Mouse (Mus musculus) layer of hippocampus, postnatal 25 days (tissue): ENCODE measurements around the gene Stn1. TPM values are rescaled to one million over a fixed set of nuclear protein-coding genes. Genes with fewer than 3 reads are reported as not detected.

Experiments
- DNase-seq, 2 experiments: peaks; one replicate each; pipeline ENCODE4 v3.0.0; 2022; ENCODE audit warnings: mixed read lengths in 2 of 2, low spot score in 1 of 2; ENCODE audit errors: extremely low spot score in 1 of 2
- total RNA-seq, 2 experiments: library from RNA; stranded (reverse); gene quantifications; 2 replicates each; pipeline ENCODE4 v1.2.3; 2021

Gene Stn1
- total RNA-seq, 2 experiments from 2014 or later: 22.7 to 23.5 TPM

DNA sequence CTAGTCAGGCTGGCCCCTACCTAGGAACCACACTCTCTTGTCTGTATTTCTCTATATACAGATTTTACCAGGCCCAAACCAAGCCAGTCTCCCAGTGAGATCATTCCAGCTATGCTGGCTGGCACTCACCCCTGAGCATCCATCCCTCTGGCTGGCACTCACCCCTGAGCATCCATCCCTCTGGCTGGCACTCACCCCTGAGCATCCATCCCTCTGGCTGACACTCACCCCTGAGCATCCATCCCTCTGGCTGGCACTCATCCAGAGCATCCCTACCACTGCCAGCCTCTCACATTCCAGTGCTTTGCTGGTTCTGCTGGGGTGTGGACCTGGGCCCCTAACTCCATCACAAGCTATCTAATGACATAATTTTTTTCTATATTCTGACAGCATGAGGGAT is 8.2 kb upstream of the Stn1 start:
- DNase-seq: no peak

DNA sequence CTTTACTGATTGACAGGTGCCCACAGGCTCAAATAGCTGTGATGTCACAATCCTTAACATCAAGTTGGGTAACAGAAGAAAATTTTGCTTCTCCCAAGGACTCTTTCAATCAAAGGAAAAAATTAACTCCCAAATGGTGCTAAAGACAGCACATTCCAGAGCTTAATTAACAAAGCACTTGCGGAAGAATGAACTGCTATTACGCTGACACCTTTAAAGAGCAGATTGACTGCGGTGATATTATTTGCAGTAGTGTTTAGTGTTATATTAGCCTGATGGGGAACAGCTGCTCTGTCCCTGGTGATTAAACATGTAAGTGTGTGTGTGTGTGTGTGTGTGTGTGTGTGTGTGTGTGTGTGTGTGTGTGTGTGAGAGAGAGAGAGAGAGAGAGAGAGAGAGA is 7.7 kb upstream of the Stn1 start:
- DNase-seq: no peak

DNA sequence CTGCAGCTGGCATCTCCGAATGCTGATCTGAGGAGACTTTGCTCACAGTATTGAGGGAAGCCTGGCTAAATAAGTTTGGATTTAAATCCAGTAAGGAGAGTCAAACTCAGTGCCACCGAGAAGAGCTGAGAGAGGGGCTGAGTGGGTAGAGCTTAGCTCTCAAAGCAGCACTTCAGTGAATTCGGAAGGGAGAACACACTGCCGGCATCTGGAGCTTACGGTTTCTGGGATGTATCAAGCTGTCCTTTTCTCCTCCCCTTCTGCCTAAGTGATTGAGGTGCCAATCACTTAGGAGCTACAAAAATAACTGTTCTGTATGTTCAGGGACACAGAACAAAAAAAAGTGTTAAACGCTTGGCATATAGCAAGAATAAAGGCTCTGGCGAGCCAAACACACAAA is 5.1 kb upstream of the Stn1 start:
- no peak for DNase-seq

DNA sequence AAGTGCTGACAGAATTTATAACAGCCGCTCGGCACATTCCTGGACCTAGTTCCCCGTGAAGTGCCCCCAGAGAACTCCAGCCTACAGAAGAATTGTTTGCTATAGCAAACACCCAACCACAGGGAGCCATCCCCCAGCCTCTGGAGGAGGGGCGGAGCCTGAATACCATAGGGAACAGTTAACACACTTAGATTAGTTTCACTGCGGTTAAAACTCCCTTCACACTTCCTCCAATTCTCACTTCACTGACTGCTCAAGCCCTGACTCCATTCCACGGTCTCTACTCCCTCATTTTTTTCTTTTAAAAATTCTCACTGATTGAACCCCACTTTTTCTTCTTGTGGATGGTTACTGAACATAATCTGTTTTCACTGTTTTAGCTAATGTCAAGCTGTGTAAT is 1.5 kb upstream of the Stn1 start:
- DNase-seq: no peak

DNA sequence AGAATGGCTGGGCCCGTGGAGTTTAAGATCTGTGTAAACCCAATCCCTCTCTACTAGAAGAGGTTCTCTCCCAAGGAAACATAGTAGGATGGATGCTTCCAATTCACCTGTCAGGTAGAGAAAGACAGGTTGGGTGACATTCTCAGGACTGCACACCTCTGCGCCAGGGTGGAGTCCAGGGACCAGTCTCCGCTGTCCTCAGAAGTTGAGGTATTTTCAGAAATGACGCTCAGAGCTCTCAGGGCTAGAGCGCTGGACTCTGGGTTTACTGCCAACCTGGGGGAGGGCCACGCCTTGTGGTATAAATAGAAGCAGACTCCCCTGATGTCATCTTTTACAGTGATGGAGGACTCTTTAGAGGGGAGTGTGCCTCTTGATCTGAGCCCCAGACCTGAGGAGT is 572 bp upstream of the Stn1 start:
- DNase-seq: no peak

DNA sequence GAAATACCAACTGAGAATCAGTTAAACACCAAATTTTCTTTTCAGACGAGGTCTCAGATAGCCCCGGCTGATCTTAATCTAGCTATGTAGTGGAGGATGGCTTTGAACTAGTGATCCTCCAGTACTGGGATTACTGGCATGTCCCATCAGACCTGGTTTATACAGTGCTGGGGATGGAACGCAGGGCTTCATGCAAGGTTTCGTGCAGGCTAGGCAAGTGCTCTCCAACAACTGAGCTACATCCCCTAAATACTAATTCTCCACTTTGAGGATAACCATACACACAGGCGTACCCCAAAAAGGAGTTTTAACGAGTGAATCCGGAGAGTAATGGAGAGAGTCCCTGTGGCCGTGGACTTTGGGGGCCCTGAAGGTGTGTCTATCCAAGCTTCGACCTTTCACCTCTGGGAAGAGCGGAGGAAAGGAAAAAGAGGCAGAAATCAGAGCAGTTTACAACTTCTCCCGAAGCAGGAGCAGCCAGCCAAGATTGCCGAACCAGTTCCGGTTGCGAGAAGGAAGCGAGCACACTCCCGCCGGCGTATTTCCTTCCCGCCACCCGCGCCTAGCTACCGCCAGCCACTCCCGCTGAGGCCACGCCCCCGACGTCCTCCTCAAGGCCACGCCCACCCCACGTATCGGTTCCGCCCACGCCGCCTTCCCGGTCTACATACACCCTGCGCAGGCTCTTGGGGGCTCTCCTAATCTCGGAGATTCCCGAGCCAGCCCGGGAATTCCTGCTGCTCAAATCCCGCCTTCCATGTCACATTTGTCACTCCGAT is 597 bp downstream of the Stn1 start:
- peak; percentile 90 to 96 for DNase-seq

DNA sequence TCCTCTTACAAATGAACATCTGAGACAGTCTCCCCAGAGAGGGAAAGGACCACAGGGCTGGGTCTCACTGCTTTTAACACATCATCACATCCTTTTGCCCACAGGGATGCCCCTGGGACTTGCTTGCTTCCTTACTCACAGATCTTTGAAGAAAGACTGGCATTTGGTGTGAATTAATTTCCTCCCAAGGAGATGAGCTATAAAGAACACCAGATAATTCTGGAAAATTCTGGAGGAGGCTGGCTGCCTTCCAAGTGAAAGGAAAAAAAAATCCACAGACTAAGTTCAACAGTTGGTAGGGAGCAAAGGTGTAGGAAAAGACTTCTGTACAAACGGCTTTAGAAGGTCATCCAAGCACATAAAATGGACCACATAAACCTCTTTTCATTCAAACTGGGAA is 3.2 kb downstream of the Stn1 start:
- no peak for DNase-seq

DNA sequence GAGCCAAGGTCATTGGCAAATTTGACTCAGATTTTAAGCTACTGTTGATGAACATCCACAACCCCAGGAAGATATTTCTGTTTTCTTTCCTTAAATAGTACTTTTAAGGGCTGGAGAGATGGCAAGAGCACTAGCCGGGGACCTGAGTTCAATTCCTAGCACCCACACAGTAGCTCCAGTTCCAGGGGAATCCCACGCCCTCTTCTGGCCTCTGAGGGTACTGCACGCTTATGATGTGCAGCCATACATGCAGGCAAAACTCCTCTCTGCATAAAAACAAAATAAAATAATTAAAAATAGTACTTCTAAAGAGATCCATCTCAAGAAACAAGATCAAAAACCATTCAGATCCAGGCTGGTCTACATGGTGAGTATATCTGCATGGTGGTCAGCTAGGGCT is 4.9 kb downstream of the Stn1 start:
- no peak for DNase-seq

DNA sequence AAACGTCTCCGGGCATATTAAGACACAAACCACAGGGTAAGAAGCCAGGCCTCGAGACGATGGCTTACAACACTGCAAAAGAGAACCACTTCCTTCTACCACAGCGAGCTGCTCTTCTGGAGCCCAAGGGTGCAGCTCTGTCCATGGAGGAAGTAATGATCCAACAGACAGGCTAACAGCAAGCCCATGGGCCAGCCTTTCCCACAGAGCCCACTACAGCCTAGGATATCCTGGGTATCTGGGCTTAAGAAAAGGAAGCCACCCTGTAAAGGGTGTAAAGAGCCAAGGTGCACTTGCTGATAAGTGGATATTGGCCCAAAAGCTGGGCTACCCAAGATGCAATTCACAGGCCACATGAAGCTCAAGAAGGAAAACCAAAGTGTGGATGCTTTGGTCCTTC is 6.0 kb downstream of the Stn1 start:
- no peak for DNase-seq

DNA sequence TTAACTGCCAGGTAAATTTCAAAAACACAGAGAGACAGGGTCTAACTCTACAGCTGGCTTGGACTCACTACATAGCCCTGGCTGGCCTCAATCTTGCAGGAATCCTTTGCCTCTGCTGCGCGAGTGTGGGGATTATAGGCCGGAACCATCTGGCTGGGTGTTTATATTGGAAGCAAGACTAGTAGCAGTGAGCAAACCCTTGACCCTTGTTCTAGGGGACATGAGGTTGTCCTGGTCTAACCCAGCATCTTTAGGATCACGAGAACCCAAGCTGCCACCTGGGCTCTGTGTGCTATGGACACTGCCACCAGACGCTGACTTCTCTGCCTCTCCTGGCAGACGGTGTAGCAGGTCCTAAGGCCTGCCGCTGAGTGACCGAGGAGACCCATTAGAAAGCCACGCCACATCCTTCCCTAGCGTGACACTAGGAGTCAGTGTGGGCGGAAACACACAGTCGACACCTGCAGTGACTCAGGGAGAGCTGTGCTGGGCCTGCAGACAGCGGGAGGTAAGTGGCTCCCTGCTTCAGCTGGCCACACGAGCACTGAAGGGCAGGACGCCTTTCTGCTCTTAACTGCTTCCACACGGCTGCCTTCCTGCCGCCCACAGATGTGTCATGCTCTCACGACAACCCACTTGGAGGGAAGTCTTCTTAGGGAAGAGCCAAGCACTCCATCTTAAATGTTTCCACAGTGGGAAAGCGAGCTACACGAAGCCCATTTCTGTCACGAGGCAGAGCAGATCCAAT is 10.9 kb downstream of the Stn1 start:
- no peak for DNase-seq

DNA sequence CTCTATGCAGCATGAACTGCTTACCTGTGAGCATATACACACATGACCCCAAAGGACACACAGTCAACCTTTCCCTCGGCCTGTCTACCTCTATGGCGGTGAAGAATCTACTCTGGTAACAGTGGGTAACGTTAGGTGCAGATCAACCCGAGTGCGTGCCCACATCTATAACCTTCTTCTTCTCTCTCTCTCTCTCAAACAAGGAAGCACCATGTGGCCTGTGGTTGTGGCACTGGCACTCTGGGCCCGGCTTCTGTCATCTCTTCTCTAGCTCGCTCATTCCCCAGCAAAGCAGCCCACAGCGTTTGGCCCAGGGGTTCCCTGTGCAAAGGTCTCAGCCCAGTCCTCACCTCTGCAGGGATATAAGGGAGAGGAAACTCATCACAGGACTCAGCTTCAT is 12.4 kb downstream of the Stn1 start:
- no peak for DNase-seq

DNA sequence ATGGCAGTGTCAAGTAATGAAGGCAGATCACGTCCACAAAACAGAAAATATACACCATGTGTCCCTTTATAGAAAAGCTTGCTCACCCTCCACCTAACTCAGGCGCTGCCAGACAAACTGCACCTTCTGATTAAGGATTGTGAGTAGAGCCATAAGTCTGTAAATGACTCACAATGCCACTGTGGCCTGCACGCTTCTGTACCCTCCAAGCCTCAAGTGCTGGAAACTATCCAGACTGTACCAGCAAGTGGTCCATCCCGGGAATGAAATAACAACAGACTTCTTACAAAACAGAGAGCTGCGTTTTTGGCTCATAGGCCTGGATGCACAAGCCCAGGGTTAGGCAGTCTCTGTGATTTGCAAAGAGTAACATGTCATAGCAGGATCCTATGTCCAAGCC is 15.9 kb downstream of the Stn1 start:
- no peak for DNase-seq

DNA sequence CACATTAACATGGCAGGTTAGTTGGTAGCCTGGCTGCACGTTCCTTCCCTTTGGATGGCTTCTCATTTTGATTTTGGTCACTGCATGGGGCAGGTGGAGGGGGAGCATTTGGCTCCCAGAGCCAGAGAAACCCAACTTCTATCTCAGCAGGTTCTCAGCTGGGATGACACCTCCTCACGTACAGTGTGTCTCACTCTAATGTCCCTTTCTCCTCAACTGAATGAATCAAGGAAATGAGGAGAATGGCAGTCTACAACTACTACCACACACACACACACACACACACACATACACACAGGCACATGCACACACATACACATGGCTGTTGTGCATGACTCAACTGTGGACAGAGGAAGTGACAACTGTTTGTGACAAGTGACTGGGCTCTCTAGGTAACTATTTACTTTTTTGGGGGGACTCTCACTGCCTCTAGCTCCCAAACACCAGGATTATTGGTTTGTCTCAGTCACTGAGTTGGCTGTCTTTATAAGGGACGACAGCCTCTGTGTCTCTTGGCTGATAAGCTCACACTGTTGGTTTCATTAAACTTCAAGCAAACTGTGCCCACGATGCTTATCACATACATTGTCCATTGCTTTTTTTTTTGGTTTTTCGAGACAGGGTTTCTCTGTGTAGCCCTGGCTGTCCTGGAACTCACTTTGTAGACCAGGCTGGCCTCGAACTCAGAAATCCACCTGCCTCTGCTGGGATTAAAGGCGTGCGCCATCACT is 18.0 kb downstream of the Stn1 start:
- DNase-seq: no peak

DNA sequence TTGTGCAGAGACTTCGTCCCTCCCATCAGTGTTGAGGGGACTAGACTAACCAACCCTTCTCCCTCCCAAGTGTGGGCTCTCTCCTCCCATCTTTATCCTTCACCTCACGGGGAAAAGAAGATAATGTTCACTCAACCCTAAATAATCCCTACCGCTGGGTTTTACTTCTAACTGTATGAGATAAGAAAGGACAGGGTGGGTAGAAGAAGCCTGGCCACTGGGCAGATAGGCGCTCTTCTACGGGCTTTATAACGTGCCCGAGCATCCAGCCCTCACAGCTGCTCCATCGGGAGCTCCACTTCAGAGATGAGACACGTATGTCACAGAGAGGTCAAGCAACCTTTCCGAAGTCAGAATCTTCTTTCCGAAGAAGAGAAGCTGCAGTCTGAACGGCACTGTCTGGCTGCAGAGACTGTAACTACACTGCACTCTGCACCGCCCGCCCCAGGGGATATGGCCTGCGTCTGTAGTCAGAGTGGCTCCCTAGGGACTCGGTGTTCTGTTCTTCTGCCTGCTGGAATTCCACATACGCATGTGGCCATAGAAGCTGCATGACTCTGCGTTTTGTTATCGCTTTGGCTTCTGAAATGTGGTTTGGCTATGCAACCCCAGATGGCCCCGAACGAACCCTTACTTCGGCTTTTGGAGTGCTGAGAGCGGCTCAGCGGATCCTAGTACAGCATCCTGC is 18.7 kb downstream of the Stn1 start:
- DNase-seq: no peak

DNA sequence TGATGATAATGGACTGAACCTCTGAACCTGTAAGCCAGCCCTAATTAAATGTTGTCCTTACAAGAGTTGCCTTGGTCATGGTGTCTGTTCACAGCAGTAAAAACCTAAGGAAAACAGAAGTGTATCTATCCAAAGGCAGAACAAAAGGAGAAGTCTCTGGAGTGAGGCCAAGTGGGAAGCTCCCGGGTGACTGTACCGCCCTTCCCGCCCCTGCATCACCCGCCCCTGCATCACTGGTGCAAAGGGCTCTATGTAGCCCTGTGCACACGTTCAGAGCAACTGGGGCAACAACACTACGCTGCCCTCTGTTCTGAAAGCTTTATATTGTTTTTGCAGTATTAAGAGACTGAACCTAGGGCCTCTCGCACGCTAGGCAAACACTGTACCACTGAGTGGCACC is 19.7 kb downstream of the Stn1 start:
- DNase-seq: no peak

DNA sequence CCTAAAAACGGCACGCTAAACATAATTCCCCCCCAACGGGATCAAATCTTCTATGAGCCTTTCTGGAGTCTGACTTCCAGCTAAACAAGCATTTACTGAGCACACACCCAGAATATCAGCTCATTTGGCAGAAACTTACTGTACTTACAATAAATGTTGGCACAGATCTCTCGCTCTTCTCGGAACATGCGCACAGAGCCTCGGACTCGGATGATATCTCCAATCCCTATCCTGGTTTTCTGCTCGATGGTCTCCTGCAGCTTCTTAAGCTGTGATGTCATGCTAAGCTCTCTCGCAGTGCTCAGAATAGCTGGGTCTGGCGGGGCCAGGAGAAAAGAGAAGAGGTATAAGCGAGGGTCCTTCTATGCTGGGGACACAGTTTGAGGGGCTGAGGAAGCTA is 20.4 kb downstream of the Stn1 start:
- DNase-seq: no peak

DNA sequence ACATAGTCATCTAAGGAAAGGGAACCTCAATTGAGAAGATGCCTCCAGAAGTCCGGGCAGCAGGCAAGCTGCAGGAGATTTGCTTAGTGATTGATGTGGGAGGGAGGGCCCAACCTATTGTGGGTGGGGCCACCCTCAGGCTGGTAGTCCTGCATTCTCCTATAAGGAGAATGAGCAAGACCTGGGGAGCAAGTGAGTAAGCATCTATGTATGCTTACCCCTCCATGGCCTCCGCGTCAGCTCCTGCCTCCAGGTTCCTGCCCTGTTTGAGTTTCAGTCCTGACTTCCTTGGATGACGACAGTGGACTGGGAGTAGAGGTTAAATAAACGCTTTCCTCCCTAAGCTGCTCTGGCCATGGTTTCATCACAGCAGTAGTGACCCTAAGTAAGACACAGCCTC is 22.2 kb downstream of the Stn1 start:
- no peak for DNase-seq

DNA sequence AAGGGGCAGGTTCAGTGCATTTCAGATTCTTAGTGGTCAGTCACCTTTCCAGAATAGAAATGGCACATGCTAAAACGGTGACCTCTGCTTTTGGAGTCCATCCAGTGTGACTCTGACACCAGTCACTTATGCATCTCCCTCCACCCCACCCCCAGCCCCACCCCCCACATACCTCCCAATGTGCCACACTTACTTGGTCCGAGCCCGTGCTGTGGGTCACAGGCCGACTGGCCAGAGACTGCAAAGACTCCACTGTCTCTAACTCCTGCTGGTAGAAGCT is 23.7 kb downstream of the Stn1 start:
- no peak for DNase-seq

DNA sequence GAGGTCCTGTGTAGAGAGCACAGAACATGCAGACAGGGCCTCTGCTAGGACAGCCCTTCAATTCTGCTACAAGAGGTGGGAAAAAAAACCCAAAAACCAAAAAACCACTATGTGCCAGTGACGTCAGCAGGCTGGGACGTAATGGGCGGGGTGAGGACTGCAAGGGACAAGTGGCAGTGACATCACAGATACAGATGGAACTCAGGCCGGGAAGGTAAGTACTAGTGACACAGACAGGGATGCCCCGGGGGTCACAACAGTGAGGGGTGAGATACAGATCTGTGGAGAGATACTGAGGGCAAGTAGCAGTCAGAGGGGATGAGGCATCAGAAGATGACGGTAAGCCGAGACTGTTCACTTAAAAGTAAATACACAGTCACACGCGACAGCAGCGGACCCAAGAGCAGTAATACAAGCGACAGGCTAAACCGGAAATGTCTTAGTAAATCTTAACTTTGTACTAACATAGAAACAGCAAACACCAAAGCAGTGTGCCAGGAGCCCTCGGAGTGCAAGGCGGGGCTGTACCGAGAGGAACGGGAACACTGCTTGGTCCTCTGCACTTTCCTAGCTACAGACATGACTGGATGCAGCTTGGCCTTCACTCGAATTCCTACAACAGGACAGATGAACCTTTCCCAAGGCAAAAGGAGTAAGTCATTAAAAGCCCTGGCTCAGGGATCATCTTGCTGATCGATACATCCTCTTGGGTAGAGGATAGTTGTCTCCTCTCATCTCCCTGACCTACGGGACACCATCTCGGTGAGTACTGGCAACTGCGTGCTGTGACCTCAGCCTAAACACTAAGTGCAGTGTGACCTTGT is 24.3 kb downstream of the Stn1 start:
- DNase-seq: no peak

DNA sequence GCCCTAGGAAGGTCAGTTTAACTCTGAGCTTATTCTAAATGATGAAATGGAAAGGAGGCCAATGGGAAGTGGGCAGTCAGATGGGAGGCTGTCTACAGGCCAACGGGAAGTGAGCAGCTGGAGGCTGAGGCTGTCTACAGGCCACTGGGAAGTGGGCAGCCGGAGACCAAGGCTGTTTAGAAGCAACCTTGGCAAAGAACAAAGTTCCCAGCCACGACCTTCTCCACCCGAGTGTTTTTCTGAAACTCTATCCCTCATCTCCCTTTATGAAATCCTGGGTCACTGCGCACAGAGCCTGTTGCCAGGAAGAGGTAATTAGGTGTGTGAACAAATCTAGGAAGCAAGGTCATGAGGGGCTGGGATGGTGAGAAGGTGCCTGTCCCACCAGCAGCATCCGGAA is 25.3 kb downstream of the Stn1 start:
- DNase-seq: no peak
